Mouse (Mus musculus): ENCODE data around the gene Lrfn4. TPM values are rescaled to one million over a fixed set of nuclear protein-coding genes. Genes with fewer than 3 reads are reported as not detected.

The Lrfn4 gene
- polyA plus RNA-seq (2016; fragmentation: Nextera tagmentation; extraction: Ambion mirVana) = 7.6 and 8.0 TPM in 2 replicates

GRCm38 (mm10) chr19:4615151-4616093, at the start of gene Lrfn4:
Gene Lrfn4, minus strand, starts transcription at chr19:4615667.
- Histone ChIP-seq H3K4me1 (replicated peaks) (peaks cover 26% of the 10 kb centered on the region), H3K9me3 (replicated peaks) (no peaks in the 10 kb centered on the region), H3K4me2 (peak within 1 kb of the TSS; percentile 85), H3K9ac (peak within 1 kb of the TSS; percentile 97), H3K36me3 (peaks cover 29% of the 10 kb centered on the region), H3K4me3 (peak within 1 kb of the TSS; percentile 85), H3K27me3 (replicated peaks) (no peaks in the 10 kb centered on the region; the same call in 1 of the 2 replicates), H3K27ac (ENCODE audit: poor library complexity, severe bottlenecking) (peak within 1 kb of the TSS; percentile 73)
- under 1% methylated on average over 72 of the region's 87 CpGs for WGBS
- ATAC-seq (ENCODE audit: insufficient number of reproducible peaks, low FRiP score) = peak; percentile 89

GRCm38 (mm10) chr19:4658156-4658555, 42.7 kb upstream of the Lrfn4 start:
- ATAC-seq (ENCODE audit: insufficient number of reproducible peaks, low FRiP score) = no peak
- Histone ChIP-seq H3K4me3 (no peak overlapping the region), H3K4me2 (no peak overlapping the region), H3K9me3 (replicated peaks) (no peaks in the 10 kb centered on the region), H3K4me1 (replicated peaks) (no peaks in the 10 kb centered on the region), H3K36me3 (no peaks in the 10 kb centered on the region), H3K27ac (ENCODE audit: poor library complexity, severe bottlenecking) (no peak overlapping the region), H3K27me3 (replicated peaks) (0 out of 2 replicates have a peak, but pooled peaks cover 3% of the 10 kb centered on the region), H3K9ac (no peak overlapping the region)
- 85% methylated on average over 5 of the region's 5 CpGs for WGBS

- Histone ChIP-seq H3K9ac (no peak overlapping the region), H3K4me3 (no peak overlapping the region), H3K4me2 (no peak overlapping the region), H3K4me1 (replicated peaks) (no peaks in the 10 kb centered on the region), H3K27me3 (replicated peaks) (peaks cover 15% of the 10 kb centered on the region; the same call in 1 of the 2 replicates), H3K36me3 (no peaks in the 10 kb centered on the region), H3K9me3 (replicated peaks) (no peaks in the 10 kb centered on the region), H3K27ac (ENCODE audit: poor library complexity, severe bottlenecking) (no peak overlapping the region)
- no peak for ATAC-seq (ENCODE audit: insufficient number of reproducible peaks, low FRiP score)
- 72% methylated on average over 11 of the region's 11 CpGs for WGBS
Observed at GRCm38 (mm10) chr19:4646917-4647492, 31.5 kb upstream of the Lrfn4 start.

- no peak for ATAC-seq (ENCODE audit: insufficient number of reproducible peaks, low FRiP score)
- Histone ChIP-seq H3K27me3 (replicated peaks) (peaks cover 27% of the 10 kb centered on the region; the same call in 1 of the 2 replicates), H3K27ac (ENCODE audit: poor library complexity, severe bottlenecking) (no peak overlapping the region), H3K9ac (no peak overlapping the region), H3K9me3 (replicated peaks) (no peaks in the 10 kb centered on the region), H3K4me3 (no peak overlapping the region), H3K4me1 (replicated peaks) (no peaks in the 10 kb centered on the region), H3K36me3 (no peaks in the 10 kb centered on the region), H3K4me2 (no peak overlapping the region)
- WGBS = 37% methylated on average over 10 of the region's 10 CpGs
Observed at GRCm38 (mm10) chr19:4644271-4644670, 28.8 kb upstream of the Lrfn4 start.

GRCm38 (mm10) chr19:4635986-4636385, 20.5 kb upstream of the Lrfn4 start:
- no peak overlapping the region for H3K4me3 ChIP-seq
- H3K4me1 ChIP-seq (replicated peaks) = no peaks in the 10 kb centered on the region
- no peaks in the 10 kb centered on the region for H3K9me3 ChIP-seq (replicated peaks)
- no peak overlapping the region for H3K27ac ChIP-seq (ENCODE audit: poor library complexity, severe bottlenecking)
- H3K27me3 ChIP-seq (replicated peaks) = peaks cover 37% of the 10 kb centered on the region
- no peak for ATAC-seq (ENCODE audit: insufficient number of reproducible peaks, low FRiP score)
- no peaks in the 10 kb centered on the region for H3K36me3 ChIP-seq
- 57% methylated on average over 4 of the region's 4 CpGs for WGBS
- H3K4me2 ChIP-seq = no peak overlapping the region
- no peak overlapping the region for H3K9ac ChIP-seq

GRCm38 (mm10) chr19:4628819-4629218, 13.4 kb upstream of the Lrfn4 start:
- H3K9ac ChIP-seq = no peak overlapping the region
- H3K27me3 ChIP-seq (replicated peaks) = peaks cover 5% of the 10 kb centered on the region; the same call in 1 of the 2 replicates
- peaks cover 22% of the 10 kb centered on the region for H3K4me1 ChIP-seq (replicated peaks)
- 0% methylated on average over 1 of the region's 1 CpGs for WGBS
- H3K27ac ChIP-seq (ENCODE audit: poor library complexity, severe bottlenecking) = no peak overlapping the region
- H3K36me3 ChIP-seq = peaks cover 6% of the 10 kb centered on the region
- no peak overlapping the region for H3K4me3 ChIP-seq
- H3K9me3 ChIP-seq (replicated peaks) = no peaks in the 10 kb centered on the region
- ATAC-seq (ENCODE audit: insufficient number of reproducible peaks, low FRiP score) = no peak
- no peak overlapping the region for H3K4me2 ChIP-seq

- Histone ChIP-seq H3K36me3 (peaks cover 34% of the 10 kb centered on the region), H3K9me3 (replicated peaks) (no peaks in the 10 kb centered on the region), H3K4me1 (replicated peaks) (peaks cover 22% of the 10 kb centered on the region), H3K27ac (ENCODE audit: poor library complexity, severe bottlenecking) (peak overlapping the region; percentile 68), H3K27me3 (replicated peaks) (no peaks in the 10 kb centered on the region), H3K9ac (peak overlapping the region; percentile 96), H3K4me2 (peak overlapping the region; percentile 81), H3K4me3 (peak overlapping the region; percentile 86)
- WGBS = 2% methylated on average over 35 of the region's 35 CpGs
- ATAC-seq (ENCODE audit: insufficient number of reproducible peaks, low FRiP score) = peak; percentile 74
Observed at GRCm38 (mm10) chr19:4625829-4626535, 10.5 kb upstream of the Lrfn4 start.

GRCm38 (mm10) chr19:4625179-4625828, 9.8 kb upstream of the Lrfn4 start, which contains the start of gene Rce1:
Gene Rce1, minus strand, starts transcription at chr19:4625641.
- peaks cover 22% of the 10 kb centered on the region for H3K4me1 ChIP-seq (replicated peaks)
- H3K9me3 ChIP-seq (replicated peaks) = no peaks in the 10 kb centered on the region
- H3K27ac ChIP-seq (ENCODE audit: poor library complexity, severe bottlenecking) = peak within 1 kb of the TSS; percentile 68
- peaks cover 40% of the 10 kb centered on the region for H3K36me3 ChIP-seq
- peak within 1 kb of the TSS; percentile 86 for H3K4me3 ChIP-seq
- ATAC-seq (ENCODE audit: insufficient number of reproducible peaks, low FRiP score) = peak; percentile 92
- under 1% methylated on average over 63 of the region's 64 CpGs for WGBS
- H3K27me3 ChIP-seq (replicated peaks) = no peaks in the 10 kb centered on the region
- H3K9ac ChIP-seq = peak within 1 kb of the TSS; percentile 96
- peak within 1 kb of the TSS; percentile 81 for H3K4me2 ChIP-seq

- no peak for ATAC-seq (ENCODE audit: insufficient number of reproducible peaks, low FRiP score)
- Histone ChIP-seq H3K27ac (ENCODE audit: poor library complexity, severe bottlenecking) (peak overlapping the region; percentile 68; the same call in 1 of the 2 replicates), H3K9ac (peak overlapping the region; percentile 96), H3K27me3 (replicated peaks) (no peaks in the 10 kb centered on the region), H3K4me3 (peak overlapping the region; percentile 86), H3K36me3 (peaks cover 40% of the 10 kb centered on the region), H3K9me3 (replicated peaks) (no peaks in the 10 kb centered on the region), H3K4me1 (replicated peaks) (peaks cover 22% of the 10 kb centered on the region), H3K4me2 (peak overlapping the region; percentile 81)
- 30% methylated on average over 4 of the region's 4 CpGs for WGBS
Observed at GRCm38 (mm10) chr19:4624406-4625178, 9.1 kb upstream of the Lrfn4 start.

GRCm38 (mm10) chr19:4624006-4624405, 8.5 kb upstream of the Lrfn4 start:
- peaks cover 22% of the 10 kb centered on the region for H3K4me1 ChIP-seq (replicated peaks)
- H3K36me3 ChIP-seq = peaks cover 40% of the 10 kb centered on the region
- H3K27me3 ChIP-seq (replicated peaks) = no peaks in the 10 kb centered on the region
- H3K27ac ChIP-seq (ENCODE audit: poor library complexity, severe bottlenecking) = no peak overlapping the region
- no peak overlapping the region for H3K9ac ChIP-seq
- no peak overlapping the region for H3K4me3 ChIP-seq
- peak overlapping the region; percentile 81; the same call in 1 of the 2 replicates for H3K4me2 ChIP-seq
- no peaks in the 10 kb centered on the region for H3K9me3 ChIP-seq (replicated peaks)
- 92% methylated on average over 12 of the region's 12 CpGs for WGBS
- no peak for ATAC-seq (ENCODE audit: insufficient number of reproducible peaks, low FRiP score)
